Mouse (Mus musculus) liver, embryonic 16.5 days (tissue): ENCODE data around the gene Rexo1. TPM values are rescaled to one million over a fixed set of nuclear protein-coding genes. Genes with fewer than 3 reads are reported as not detected.
"Not testable (repeated sequence)": the region's sequence is repeated elsewhere in the genome, so short reads cannot be mapped to it uniquely, and the experiment has no call there.

Experiments
- ATAC-seq: fragments of 200-750 bp; cut with Nextera tagmentation; 2 replicates; pipeline ENCODE4 v1.8.0; 2017; ENCODE audit warnings: low read depth, mild to moderate bottlenecking, moderate number of reproducible peaks, moderate library complexity
- H3K27ac ChIP-seq: fragments of 300-500 bp; sonication (generic); 2 replicates; pipeline ENCODE4 v1.5.1; 2014; ENCODE audit warnings: mild to moderate bottlenecking, low read length
- H3K27me3 ChIP-seq: fragments of 300-500 bp; sonication (generic); 2 replicates; pipeline ENCODE4 v1.6.1; 2014; ENCODE audit warnings: low read depth, low read length, mixed read lengths; ENCODE audit not compliant: control insufficient read depth, insufficient read depth
- H3K36me3 ChIP-seq: fragments of 300-500 bp; sonication (generic); 2 replicates; pipeline ENCODE4 v1.6.1; 2014; ENCODE audit warnings: mild to moderate bottlenecking; ENCODE audit not compliant: control insufficient read depth, insufficient read depth
- H3K4me1 ChIP-seq: fragments of 300-500 bp; sonication (generic); 2 replicates; pipeline ENCODE4 v1.6.1; 2014; ENCODE audit warnings: low read depth, low read length, mixed read lengths; ENCODE audit not compliant: control insufficient read depth
- H3K4me2 ChIP-seq: fragments of 300-500 bp; sonication (generic); 2 replicates; pipeline ENCODE4 v1.6.1; 2014; ENCODE audit warnings: low read depth, low read length, mixed read lengths
- H3K4me3 ChIP-seq: fragments of 300-500 bp; sonication (generic); 2 replicates; pipeline ENCODE4 v1.5.1; 2014; ENCODE audit warnings: low read depth, mild to moderate bottlenecking, low read length
- H3K9ac ChIP-seq: fragments of 300-500 bp; sonication (generic); 2 replicates; pipeline ENCODE4 v1.6.1; 2014; ENCODE audit warnings: low read depth, low read length
- H3K9me3 ChIP-seq: fragments of 300-500 bp; sonication (generic); replicated peaks from 2 replicates; pipeline ENCODE4 v1.6.1; 2016; ENCODE audit warnings: low read length; ENCODE audit not compliant: control insufficient read depth
- WGBS: fragments of 180-500 bp; shearing (Covaris S2); extraction: QIAGEN DNeasy Blood & Tissue Kit; methylation state at CpG from one replicate; pipeline ENCODE4 v1.1.7; 2014; ENCODE audit not compliant: insufficient replicate concordance; 5-methylcytosine and 5-hydroxymethylcytosine counted together
- polyA plus RNA-seq: library from polyadenylated mRNA; unstranded; fragments of >200 nt; fragmentation: Nextera tagmentation; extraction: Ambion mirVana; gene quantifications from 2 replicates; pipeline ENCODE4 v1.2.1, GENCODE M21; 2015

Rexo1 gene
- 10.9 and 12.1 TPM in 2 replicates for polyA plus RNA-seq

DNA sequence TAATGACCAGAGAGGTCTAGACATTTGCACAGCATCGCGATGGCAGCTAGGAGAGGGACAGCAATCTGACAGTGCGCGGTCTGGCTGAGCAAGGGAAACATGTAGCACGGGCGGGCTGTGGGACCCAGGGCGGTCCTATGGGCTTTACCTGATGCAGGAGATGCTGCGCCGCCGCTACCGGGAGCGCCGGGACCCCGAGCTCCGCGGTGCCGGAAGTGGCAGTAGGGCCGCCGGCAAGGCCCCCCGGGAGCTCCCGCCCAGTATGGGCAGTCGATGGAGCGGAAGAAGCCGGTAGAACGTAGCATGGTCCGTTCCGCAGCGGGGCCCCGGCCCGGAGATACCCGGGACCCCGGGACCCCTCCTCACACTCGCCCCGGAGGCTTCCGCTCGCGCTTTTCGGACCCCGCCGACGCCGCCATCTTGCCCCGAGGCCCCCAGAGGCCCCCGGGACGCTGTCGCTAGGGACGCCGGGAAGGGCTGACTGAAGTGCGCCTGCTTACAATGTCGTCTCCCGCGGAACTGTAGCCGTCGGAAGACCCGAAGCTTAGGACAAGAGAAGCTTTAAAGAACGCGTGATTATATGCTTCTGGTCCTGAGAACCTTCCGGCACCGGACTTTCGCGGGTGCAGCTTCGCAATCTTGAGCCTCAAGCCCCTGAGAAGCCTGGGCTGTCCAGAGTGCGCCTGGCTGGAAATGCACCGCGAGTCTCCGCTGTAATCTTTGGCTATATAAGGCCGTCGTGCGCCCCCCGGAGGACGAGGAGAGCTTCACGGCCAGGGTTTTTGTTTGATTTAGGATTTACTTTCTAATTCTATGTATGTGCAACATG, at the start of gene Rexo1:
Gene Rexo1 (minus strand): TSS at position 445 of the 829 bp plus-strand sequence.
- under 1% methylated on average over 71 of the region's 72 CpGs for WGBS
- peak; percentile 81 for ATAC-seq
- Histone ChIP-seq H3K9me3 (no peaks in the 10 kb centered on the region), H3K27ac (peak within 1 kb of the TSS; percentile 90), H3K4me3 (peak within 1 kb of the TSS; percentile 91), H3K9ac (peak within 1 kb of the TSS; percentile 94), H3K27me3 (no peaks in the 10 kb centered on the region), H3K4me1 (peaks cover 46% of the 10 kb centered on the region), H3K36me3 (peaks cover 5% of the 10 kb centered on the region; the same call in 1 of the 2 replicates), H3K4me2 (peak within 1 kb of the TSS; percentile 74)

DNA sequence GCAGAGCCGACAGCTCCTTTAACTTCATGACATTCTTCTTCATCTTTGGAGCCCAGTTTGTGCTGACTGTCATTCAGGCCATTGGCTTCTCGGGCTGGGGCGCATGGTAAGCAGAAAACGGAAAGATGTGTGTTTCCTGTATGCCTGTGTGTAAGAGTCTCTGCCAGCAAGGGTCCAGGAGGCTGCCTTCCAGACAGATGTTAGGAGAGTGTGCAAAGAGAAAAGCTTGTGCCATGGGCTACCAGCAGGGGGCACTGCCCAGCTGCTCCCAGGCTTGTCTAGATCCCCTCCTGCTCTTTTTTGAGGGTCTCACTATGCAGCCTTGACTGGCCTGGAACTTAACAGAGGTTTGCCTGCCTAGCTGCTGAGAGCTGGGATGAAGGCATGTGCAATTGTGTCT, 49.7 kb upstream of the Rexo1 start:
- Histone ChIP-seq H3K27me3 (no peaks in the 10 kb centered on the region), H3K27ac (no peak overlapping the region), H3K9ac (no peak overlapping the region), H3K4me3 (no peak overlapping the region), H3K4me2 (no peak overlapping the region), H3K36me3 (peaks cover 31% of the 10 kb centered on the region), H3K9me3 (no peaks in the 10 kb centered on the region), H3K4me1 (peaks cover 8% of the 10 kb centered on the region)
- 42% methylated on average over 4 of the region's 4 CpGs for WGBS
- 0 out of 2 replicates have a peak, but pooled peaks have one; percentile 32 for ATAC-seq

DNA sequence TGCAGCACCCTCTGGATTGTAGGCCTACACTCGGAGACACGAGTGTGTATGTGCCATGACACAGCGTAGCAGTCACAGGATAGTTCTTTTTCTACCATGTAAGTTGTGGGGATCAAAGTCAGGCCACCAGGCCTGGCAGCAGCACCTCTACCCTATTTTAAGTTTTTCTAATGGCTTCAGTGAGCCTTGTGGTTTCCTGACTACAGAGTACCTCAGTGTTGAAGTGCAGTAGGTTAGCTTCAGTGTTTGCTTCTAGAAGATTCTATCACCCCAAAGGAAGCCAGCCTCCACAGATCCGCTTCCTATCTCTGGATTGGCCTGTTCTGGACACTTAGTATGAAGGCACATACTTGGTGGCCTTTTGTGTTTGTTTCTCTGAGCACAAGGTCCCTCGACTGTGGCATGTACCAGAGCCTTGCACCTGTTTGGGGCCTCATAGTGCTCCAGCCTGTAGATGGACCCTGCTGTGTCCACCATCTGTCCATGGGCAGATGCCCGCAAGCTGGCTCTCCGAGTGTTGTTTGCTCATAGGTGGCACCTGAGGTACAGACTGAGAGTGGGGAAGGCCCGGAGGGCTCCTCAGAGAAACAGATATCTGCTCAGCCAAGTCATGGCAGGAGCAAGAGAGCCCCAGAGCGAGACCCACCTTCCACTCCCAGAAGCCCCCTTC, 48.9 kb upstream of the Rexo1 start:
- ATAC-seq: no peak
- Histone ChIP-seq H3K4me2 (no peak overlapping the region), H3K27ac (no peak overlapping the region; the same call in 1 of the 2 replicates), H3K4me1 (peaks cover 10% of the 10 kb centered on the region), H3K9ac (no peak overlapping the region), H3K9me3 (no peaks in the 10 kb centered on the region), H3K36me3 (peaks cover 28% of the 10 kb centered on the region), H3K4me3 (no peak overlapping the region), H3K27me3 (no peaks in the 10 kb centered on the region)
- WGBS: 74% methylated on average over 9 of the region's 9 CpGs

DNA sequence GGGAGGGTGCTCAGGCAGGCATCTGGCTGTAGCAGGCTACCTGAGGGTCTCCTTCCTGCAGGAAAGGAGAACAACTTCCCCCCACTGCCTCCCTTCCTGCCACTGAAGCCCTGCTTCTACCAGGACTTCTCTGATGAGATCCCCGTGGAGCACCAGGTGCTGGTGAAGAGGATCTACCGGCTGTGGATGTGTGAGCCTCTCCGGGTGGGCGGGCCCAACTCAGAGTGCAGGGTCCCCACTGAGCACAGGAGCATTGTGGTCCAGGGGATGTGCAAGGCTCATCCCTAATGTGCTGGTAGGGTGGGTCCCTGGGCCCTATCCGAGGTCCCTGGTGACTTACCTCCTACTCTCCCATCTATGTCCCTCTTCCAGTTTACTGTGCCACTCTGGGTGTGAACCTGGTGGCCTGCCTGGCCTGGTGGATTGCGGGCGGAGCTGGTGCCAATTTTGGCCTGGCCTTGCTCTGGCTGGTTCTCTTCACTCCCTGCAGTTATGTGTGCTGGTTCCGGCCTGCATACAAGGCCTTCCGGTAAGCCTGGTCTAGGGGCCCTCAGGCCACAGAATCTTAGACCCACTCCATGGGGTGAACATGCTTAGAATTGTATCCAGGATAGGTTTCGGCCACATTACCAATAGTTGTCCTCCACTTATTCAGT, 48.0 kb upstream of the Rexo1 start:
- Histone ChIP-seq H3K4me3 (no peak overlapping the region), H3K9ac (no peak overlapping the region), H3K4me1 (peaks cover 19% of the 10 kb centered on the region), H3K36me3 (peaks cover 28% of the 10 kb centered on the region), H3K27me3 (no peaks in the 10 kb centered on the region), H3K4me2 (no peak overlapping the region), H3K9me3 (no peaks in the 10 kb centered on the region), H3K27ac (no peak overlapping the region; the same call in 1 of the 2 replicates)
- WGBS: 85% methylated on average over 10 of the region's 10 CpGs
- no peak for ATAC-seq

DNA sequence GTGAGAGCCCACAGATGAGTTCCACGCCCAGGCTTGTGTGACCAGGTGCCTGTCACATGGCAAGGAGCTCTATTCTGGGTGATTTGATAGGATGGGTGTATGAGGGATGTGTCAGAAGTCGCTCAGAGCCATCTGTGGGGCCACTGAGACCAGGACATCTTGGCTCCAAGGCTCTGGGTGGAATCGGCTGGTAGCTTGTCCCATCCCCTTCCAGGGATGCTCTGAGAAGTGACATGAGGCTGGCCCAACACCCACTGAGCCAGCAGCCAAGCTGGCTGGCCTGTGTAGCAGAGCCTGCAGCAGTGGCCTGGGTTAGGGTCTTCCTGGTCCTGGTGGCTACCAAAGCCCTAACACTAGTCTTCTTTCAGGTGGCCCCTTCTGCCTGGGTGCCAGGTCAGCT, 47.1 kb upstream of the Rexo1 start:
- Histone ChIP-seq H3K9ac (no peak overlapping the region), H3K4me1 (peaks cover 28% of the 10 kb centered on the region), H3K36me3 (peaks cover 26% of the 10 kb centered on the region)

DNA sequence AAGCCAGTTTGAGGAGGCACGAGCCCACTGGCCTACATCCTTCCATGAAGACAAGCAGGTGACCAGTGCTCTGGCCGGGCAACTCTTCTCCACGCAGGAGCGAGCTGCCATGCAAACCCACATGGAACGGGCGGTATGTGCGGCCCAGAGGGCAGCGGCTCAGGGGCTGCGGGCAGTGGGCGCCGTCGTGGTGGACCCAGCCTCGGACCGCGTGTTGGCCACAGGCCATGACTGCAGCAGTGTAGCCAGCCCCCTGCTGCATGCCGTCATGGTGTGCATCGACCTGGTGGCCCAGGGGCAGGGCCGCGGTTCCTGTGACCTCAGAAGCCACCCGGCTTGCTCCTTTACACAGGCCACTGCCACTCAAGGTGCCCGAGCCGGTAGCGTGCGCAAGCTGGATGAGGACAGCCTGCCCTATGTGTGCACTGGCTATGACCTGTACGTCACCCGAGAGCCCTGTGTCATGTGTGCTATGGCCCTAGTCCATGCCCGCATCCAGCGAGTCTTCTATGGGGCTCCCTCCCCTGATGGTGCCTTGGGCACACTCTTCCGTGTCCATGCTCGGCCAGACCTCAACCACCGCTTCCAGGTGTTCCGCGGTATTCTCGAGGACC, 45.5 kb upstream of the Rexo1 start:
- no peaks in the 10 kb centered on the region for H3K9me3 ChIP-seq
- WGBS: 88% methylated on average over 34 of the region's 34 CpGs
- no peaks in the 10 kb centered on the region for H3K27me3 ChIP-seq
- no peak overlapping the region for H3K9ac ChIP-seq
- H3K4me2 ChIP-seq: no peak overlapping the region
- H3K4me3 ChIP-seq: no peak overlapping the region
- H3K36me3 ChIP-seq: peaks cover 23% of the 10 kb centered on the region
- no peak for ATAC-seq
- H3K27ac ChIP-seq: no peak overlapping the region
- H3K4me1 ChIP-seq: peaks cover 38% of the 10 kb centered on the region

More for the DNA sequence above, 47.1 kb upstream of the Rexo1 start:
- H3K4me3 ChIP-seq: no peak overlapping the region
- H3K27ac ChIP-seq: no peak overlapping the region
- H3K9me3 ChIP-seq: no peaks in the 10 kb centered on the region
- WGBS: 60% methylated on average over 3 of the region's 3 CpGs
- ATAC-seq: no peak
- H3K4me2 ChIP-seq: no peak overlapping the region
- no peaks in the 10 kb centered on the region for H3K27me3 ChIP-seq

DNA sequence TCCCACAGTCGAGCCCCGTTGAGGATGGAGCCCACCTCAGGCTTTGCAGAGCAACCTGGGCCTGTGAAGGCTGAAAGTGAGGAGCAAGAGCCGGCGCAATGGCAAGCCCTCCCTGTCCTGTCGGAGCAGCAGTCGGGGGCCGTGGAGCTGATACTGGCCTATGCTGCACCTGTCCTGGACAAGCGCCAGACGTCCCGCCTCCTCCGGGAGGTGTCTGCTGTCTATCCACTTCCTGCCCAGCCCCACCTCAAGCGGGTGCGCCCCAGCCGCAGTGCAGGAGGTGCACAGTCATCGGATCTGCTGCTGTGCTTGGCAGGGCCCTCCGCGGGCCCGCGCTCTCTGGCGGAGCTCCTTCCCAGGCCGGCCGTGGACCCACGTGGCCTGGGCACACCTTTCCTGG, 44.9 kb upstream of the Rexo1 start:
- Histone ChIP-seq H3K9me3 (no peaks in the 10 kb centered on the region), H3K4me2 (no peak overlapping the region), H3K27me3 (no peaks in the 10 kb centered on the region), H3K27ac (no peak overlapping the region), H3K4me3 (no peak overlapping the region), H3K9ac (no peak overlapping the region), H3K4me1 (peaks cover 44% of the 10 kb centered on the region), H3K36me3 (peaks cover 23% of the 10 kb centered on the region)
- 75% methylated on average over 23 of the region's 23 CpGs for WGBS
- ATAC-seq: no peak

DNA sequence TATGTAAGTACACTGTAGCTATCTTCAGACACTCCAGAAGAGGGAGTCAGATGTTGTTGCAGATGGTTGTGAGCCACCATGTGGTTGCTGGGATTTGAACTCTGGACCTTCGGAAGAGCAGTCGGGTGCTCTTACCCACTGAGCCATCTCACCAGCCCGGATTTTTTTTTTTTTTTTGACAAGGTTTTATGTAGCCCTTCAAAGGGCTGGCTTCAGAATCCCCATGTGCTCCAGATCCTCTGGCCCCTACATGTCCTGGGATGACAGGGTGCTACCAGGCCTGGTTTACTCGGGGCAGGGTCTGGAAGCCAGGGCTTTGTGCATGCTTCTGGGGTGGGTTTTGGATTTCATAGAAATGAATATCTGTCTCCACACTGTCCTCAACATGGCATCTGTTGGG, 44.4 kb upstream of the Rexo1 start, which contains the start of gene Gm49322:
Gene Gm49322 (plus strand): TSS at position 301 of the 400 bp plus-strand sequence.
- Histone ChIP-seq H3K36me3 (peaks cover 23% of the 10 kb centered on the region), H3K27ac (peak within 1 kb of the TSS; percentile 90), H3K4me2 (peak within 1 kb of the TSS; percentile 97), H3K4me1 (peaks cover 46% of the 10 kb centered on the region), H3K9ac (peak within 1 kb of the TSS; percentile 76)
- 67% methylated on average over 3 of the region's 4 CpGs for WGBS
- H3K27me3 ChIP-seq, H3K4me3 ChIP-seq, ATAC-seq, H3K9me3 ChIP-seq: not testable (repeated sequence)
